Mouse (Mus musculus): Measurements from ENCODE around the gene Boll.
"Not testable (repeated sequence)": the region's sequence is repeated elsewhere in the genome, so short reads cannot be mapped to it uniquely, and the experiment has no call there.

The Boll gene

DNA sequence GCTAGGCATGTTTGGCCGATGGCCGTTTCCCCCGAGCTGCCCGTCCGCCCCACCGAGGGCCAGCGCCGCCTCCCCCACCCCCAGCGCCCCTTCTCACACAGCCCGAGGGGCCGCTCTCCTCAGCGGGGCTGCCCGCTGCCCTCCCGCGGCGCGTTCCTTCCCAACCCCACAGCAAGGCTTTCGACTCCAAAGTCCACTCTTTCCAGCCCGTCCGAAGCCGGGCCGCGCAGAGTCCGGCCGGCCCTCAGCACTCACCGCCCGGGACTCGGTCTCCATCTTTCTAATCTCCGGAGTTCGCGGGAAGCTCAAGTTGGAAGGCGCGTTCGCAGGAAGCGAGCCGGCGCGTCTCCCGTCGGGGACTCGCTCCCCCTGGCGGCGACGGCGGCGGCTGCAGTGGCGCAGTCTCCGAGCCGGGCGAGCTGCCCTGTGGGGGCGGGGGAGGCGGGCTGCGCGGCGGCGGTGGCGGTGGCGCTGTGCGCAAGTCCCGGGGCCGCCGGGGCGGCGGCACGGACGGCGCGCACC, at the start of gene Boll:
Gene Boll, minus strand, starts transcription at position 426 of the 522 bp plus-strand sequence.
- DNase-seq (ENCODE audit: low read depth) = no peak

DNA sequence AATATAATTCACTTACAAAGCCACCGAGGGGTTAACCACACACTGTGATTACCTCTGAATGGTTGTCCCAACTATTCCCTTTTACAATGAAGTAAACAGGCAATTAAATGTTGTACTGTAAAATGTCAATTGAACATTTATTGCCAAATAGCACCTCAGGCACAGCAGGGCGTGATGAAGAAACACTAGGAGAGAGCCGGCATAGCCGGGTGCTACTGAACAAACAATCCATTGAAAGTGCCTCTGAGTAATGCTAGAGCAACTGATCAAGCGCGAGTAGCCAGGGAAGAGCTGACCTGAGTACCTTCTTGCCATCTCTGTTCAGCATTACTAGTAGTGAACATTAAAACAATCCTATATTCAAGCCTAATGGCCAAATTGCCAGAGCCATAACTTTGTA, 49.3 kb upstream of the Boll start:
- DNase-seq (ENCODE audit: low read depth) = no peak

DNA sequence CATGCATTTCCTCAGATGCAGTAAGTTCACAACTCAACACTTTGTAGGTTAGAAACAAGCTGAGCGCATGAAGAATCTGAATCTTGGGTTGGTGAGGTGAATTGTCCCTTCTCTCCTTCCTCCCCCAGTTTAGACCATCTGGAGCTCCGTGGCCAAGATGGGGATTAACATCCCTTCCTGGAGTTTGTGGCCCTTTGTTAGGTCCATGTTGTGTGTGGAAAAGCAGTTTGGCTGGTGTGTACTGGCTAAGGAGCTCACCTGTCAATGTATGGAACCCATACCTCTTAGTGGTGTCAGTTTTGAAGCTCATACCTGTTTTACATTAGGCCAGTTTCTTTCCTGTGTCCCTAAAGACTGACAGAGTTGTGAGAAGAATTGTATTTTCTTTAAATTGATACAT, 47.8 kb upstream of the Boll start:
- no peak for DNase-seq (ENCODE audit: low read depth)

DNA sequence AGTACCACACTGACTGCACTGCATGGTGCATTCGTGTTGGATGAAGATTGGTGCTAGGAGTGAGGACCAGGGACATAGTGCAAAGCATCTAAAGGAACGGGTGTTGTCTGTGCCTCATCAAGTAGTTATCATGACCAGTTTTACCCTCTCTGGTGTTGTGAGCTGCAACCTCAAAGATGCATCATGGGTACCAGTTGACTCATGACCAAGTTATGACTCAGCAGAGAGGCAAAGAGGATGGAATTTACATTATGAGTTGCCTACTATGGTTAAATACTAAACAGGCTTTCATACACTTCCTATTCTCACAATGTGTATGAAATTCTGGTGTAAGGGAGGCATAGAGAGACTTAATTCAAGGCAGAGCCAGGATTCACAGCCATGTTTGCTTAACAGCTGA, 47.4 kb upstream of the Boll start:
- no peak for DNase-seq (ENCODE audit: low read depth)

DNA sequence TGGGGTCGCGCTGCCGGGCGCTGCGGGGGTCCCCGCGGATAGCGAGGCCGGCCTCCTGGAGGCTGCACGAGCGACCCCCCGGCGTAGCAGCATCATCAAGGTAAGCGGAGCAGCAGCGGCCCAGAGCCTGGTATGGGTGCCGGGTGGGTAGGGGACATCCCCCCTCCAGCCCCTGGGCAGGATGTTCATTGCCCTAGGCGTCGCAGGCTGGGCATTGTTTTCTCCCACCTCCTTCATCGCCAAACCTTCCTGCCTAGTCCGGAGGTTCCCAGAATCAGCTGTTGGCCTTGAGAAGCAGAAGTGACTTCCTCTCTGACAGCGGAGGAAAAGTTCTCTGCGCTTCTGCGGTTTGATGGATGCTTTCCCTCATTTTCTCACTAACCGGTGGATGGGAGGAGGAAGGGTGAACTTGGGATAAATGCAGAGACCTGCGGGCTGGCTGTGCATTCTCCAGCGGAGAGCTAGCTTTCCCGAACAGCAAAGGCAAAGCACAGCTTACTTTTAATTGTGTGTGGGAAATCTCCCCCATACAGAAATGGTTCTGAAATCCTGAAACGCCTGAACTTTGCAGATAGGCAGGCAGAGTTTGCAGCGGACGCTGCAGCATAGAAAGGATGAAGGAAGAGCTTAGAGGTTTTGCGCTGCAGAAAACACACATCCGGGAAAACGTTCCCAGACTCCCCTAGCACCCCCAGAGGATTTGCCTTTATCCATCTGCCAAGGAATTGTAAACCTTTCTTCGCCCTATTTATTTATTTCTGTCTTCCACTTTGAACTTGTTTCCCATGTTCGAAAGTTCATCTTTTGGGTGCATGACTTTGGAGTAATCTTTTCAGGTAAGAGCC, 43.5 kb upstream of the Boll start:
- DNase-seq (ENCODE audit: low read depth) = no peak

DNA sequence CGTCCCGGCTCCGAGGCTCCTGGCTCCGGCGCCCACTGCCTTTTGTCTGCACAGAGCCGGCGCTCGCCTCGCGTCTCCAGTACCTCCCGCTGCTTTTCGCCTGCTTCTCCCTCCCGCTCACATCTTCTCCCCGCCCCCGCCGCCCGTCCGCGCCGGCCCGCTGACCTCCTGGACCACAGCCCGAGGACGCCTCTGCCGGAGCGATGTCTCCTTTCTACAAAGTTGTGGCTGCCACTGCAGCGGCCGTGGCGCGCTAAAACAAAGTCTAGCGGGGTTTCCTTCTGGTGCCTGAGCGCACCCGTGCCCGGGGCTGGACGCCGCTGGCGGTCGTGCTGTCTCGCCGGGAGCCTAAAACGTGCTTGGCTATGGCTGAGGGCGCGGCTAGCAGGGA, 42.7 kb upstream of the Boll start:
- no peak for DNase-seq (ENCODE audit: low read depth)

GRCm38 (mm10) chr1:55405272-55406022, 42.2 kb upstream of the Boll start, which contains the start of gene Plcl1:
Plcl1 (plus strand) TSS chr1:55405921.
- DNase-seq (ENCODE audit: low read depth) = peak; percentile 70

- peak; percentile 83 for DNase-seq (ENCODE audit: low read depth)
Measured at GRCm38 (mm10) chr1:55404439-55404838, 41.2 kb upstream of the Boll start.

DNA sequence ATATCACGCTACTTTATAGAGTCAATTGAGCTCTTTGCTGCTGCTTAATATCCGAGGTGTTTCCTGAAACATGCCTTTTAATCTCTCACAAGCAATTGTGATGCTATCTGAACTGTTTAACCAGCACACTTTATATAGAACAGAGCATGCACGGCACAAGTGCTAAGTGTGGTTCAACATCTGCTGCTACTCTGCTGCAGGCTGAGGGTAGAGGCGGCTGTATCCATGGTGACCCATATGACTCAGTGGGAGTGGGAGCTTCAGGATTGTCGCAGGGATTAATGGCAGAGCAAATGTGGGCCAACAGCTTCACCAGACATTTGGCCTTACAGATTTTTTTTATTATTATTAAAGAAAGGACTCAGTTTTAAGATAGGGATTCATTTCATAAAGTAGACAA, 36.6 kb upstream of the Boll start:
- no peak for DNase-seq (ENCODE audit: low read depth)

DNA sequence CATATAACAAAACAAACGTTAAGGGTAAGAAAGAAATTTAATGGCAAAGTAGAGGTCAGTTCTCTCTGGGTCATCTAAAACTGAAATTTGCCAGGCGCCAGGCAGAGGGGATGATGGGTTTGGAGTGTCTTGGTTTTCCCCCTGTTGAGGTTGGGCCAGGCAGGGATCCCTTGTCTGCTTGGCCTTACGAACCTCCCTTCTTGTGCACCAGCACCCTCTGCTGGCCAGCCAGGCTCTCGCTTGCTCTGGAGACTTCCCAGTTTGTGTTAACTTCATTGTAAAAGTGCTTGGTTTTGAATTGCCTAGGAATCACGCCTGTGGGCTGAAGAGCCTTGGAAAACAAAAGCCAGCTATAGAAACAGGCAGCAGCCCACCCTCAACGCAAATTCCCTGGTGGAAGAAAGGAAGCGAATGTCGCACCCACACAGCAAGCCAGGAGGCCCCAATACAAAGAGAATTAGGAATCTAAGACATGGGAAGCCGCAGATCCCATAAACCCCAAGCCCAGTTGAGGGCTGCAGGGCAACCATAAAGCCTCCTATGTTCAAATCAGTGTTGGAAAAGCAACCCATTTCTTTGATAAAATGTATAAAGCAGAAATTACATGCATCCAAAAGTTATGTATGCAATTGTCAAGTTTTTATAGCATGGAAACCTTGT, 20.0 kb upstream of the Boll start:
- DNase-seq (ENCODE audit: low read depth) = peak; percentile 91

GRCm38 (mm10) chr1:55380527-55380926, 17.3 kb upstream of the Boll start:
- DNase-seq (ENCODE audit: low read depth) = no peak

DNA sequence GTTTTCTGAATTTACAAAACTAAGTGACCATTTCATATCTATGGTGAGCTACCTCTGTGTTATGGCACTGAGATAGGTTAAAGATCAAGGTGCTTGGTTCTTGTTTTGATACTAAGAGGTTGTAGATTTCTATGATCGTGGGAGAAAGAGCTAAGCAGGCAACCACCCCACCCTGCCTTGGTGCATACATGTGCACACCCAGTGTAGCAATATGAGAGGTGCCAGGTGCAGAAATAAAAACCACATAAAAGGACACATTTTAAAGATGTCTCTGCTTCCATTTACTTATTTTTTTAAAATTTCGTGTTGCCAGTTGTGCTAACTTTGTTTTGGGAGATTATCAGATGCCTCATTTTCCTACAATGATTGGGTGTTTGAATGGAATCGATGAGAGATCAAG, 9.4 kb upstream of the Boll start:
- DNase-seq (ENCODE audit: low read depth) = no peak

DNA sequence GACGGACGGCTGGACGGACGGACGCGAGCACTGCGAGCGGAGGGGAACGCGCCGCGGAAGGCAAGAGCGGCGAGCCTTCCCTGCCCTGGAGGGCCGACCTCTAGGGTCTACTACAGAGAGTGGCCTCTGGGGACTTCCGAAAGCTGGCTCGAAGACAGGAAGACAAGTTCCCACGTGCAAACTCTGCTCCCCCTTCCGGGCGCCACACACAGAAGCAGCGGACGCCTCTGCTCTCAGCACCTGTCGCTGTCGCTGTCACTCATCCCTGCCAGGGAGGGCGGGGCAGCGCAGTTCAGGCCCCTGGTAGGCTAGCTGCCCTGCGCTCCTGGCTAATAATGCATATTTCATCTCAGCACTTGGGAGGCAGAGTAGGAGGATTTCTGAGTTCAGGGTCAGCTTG, 317 bp upstream of the Boll start:
- DNase-seq (ENCODE audit: low read depth) = no peak

- no peak for DNase-seq (ENCODE audit: low read depth)
Measured at GRCm38 (mm10) chr1:55362634-55363033, 635 bp downstream of the Boll start.

- DNase-seq (ENCODE audit: low read depth) = not testable (repeated sequence)
Measured at GRCm38 (mm10) chr1:55351914-55352313, 11.4 kb downstream of the Boll start.

GRCm38 (mm10) chr1:55325496-55325895, 37.8 kb downstream of the Boll start:
- DNase-seq (ENCODE audit: low read depth) = not testable (repeated sequence)

GRCm38 (mm10) chr1:55301077-55301476, 62.2 kb downstream of the Boll start:
- DNase-seq (ENCODE audit: low read depth) = peak; percentile 7

DNA sequence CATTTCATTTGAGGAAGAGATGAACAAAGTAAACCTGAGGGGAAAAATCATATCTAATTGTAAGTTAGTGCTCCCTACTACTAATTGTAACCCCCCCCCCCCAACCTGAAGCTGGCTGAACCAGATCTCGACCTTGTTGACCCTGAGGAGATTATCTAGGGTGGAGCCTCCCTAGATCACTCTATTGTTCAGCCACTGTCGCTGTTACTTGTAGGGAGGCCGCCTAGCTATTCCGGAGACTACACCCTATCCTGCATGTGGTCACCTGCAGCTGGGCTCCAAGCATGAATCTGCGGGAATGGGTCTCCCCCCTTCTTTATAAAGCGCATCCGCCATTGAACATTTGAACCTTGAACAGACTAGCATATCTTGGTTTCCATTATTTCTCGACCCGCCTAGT, 84.2 kb downstream of the Boll start:
- no peak for DNase-seq (ENCODE audit: low read depth)

DNA sequence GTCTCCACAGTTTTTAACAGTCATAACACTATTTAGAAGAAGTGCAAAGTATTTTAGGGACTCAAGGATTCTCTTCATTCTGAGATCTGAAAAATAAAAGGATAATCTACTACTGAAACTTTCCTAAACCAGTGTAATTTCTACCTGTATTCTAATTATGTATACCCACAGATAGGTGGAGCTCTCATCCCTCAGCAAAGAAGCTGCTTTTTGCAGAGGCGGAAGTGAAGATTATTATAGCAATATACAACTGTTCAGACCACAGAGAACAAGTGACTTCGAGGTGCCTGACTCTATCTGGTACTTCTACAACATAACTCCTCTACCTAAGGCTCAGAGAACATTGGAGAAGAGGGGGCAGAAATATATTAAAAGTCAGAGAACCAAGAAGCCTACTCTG, 97.8 kb downstream of the Boll start:
- DNase-seq (ENCODE audit: low read depth) = no peak

GRCm38 (mm10) chr1:55264385-55264784, 98.9 kb downstream of the Boll start:
- DNase-seq (ENCODE audit: low read depth) = no peak

- no peak for DNase-seq (ENCODE audit: low read depth)
Measured at GRCm38 (mm10) chr1:55246374-55246773, 116.9 kb downstream of the Boll start.

DNA sequence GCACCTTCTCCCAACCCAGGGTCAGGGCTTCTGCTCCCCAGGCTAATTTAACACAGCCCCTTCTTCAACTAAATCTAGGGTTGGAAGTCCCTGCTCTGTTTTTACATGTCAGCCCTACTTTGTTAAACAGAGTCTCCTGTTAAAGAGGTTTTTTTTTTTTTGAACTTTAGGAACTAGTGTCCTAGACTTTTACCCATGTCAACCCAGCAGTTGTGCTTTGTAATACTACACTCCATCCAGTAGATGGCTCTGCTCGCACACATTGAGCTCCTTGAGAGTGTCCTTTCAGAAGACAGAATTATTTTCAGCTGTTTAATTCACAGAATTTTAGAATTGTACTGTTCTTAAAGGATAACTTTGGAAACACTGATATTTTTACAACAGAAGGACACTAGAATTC, 124.0 kb downstream of the Boll start:
- peak; percentile 88 for DNase-seq (ENCODE audit: low read depth)

GRCm38 (mm10) chr1:55238496-55238895, 124.8 kb downstream of the Boll start:
- peak; percentile 20 for DNase-seq (ENCODE audit: low read depth)

All from NIH3T3 (cell line).